Comparison of ENCODE assay signal across 29 mouse cellular contexts in genomic region chr9:65223927-65224326, GRCm38 (mm10). TPM values are rescaled to one million over a fixed set of nuclear protein-coding genes. Genes with fewer than 3 reads are reported as not detected.
"Had no signal": no experiment of that assay in that cellular context is flagged by ENCODE, and none has a peak within 500 bp of the region (broad histone marks: within the 10 kb centered on the region; RNA-seq: fewer than 3 reads in every experiment).

No protein-coding gene starts in this region.

- ATAC-seq: inflammation-experienced regulatory T-cells, adult 6 months; intestine, embryonic 15.5 days; intestine, postnatal 0 days; liver, embryonic 12.5 days had no signal

- H3K27me3 ChIP-seq: heart, embryonic 13.5 days; heart, embryonic 15.5 days; hindbrain, embryonic 13.5 days; hindbrain, embryonic 15.5 days; intestine, embryonic 15.5 days; kidney, embryonic 15.5 days; limb, embryonic 13.5 days; limb, embryonic 15.5 days; liver, embryonic 12.5 days had no signal

- H3K4me2 ChIP-seq: heart, embryonic 11.5 days; heart, embryonic 13.5 days; heart, embryonic 15.5 days; hindbrain, embryonic 13.5 days; hindbrain, embryonic 15.5 days; intestine, embryonic 15.5 days; kidney, embryonic 15.5 days; limb, embryonic 13.5 days; limb, embryonic 15.5 days; liver, embryonic 12.5 days had no signal

- H3K4me1 ChIP-seq: heart, embryonic 13.5 days; heart, embryonic 15.5 days; hindbrain, embryonic 13.5 days; hindbrain, embryonic 15.5 days; intestine, embryonic 15.5 days; kidney, embryonic 15.5 days; limb, embryonic 13.5 days; limb, embryonic 15.5 days had no signal

- H3K9me3 ChIP-seq: heart, embryonic 13.5 days; heart, embryonic 15.5 days; hindbrain, embryonic 13.5 days; hindbrain, embryonic 15.5 days; intestine, embryonic 15.5 days; kidney, embryonic 15.5 days; limb, embryonic 13.5 days; limb, embryonic 15.5 days; liver, embryonic 12.5 days had no signal

- H3K4me3 ChIP-seq: heart, embryonic 13.5 days; heart, embryonic 15.5 days; hindbrain, embryonic 13.5 days; hindbrain, embryonic 15.5 days; intestine, embryonic 15.5 days; kidney, embryonic 15.5 days; limb, embryonic 13.5 days; limb, embryonic 15.5 days; liver, embryonic 12.5 days had no signal

- DNase-seq: gastrocnemius, postnatal 14 days; gastrocnemius, postnatal 36 days; heart, adult 18-20 months; heart, postnatal 14 days; heart, postnatal 36 days; kidney, adult 18-20 months; kidney, adult 9 months; kidney, postnatal 14 days; kidney, postnatal 36 days; layer of hippocampus, adult 9-11 months; layer of hippocampus, postnatal 36 days; left cerebral cortex, postnatal 4 days had no signal

- H3K9ac ChIP-seq: heart, embryonic 13.5 days; heart, embryonic 15.5 days; hindbrain, embryonic 13.5 days; hindbrain, embryonic 15.5 days; intestine, embryonic 15.5 days; kidney, embryonic 15.5 days; limb, embryonic 13.5 days; limb, embryonic 15.5 days; liver, embryonic 12.5 days; liver, embryonic 14.5 days had no signal

- H3K36me3 ChIP-seq: heart, embryonic 15.5 days; hindbrain, embryonic 13.5 days; intestine, embryonic 15.5 days; limb, embryonic 15.5 days had no signal

- H3K27ac ChIP-seq: heart, embryonic 13.5 days; heart, embryonic 15.5 days; hindbrain, embryonic 13.5 days; hindbrain, embryonic 15.5 days; intestine, embryonic 15.5 days; kidney, embryonic 15.5 days; kidney, postnatal 0 days; limb, embryonic 13.5 days; limb, embryonic 15.5 days; liver, embryonic 12.5 days; liver, embryonic 14.5 days had no signal

RNA-seq across cellular contexts. Expression of gene Cilp, which starts 41.1 kb away (rescaled TPM):
- total RNA-seq: hematopoietic stem cell, adult 5-6 weeks; layer of hippocampus, adult 18-20 months; layer of hippocampus, postnatal 36 days; left cerebral cortex, adult 18-20 months; left cerebral cortex, postnatal 4 days had no signal
- polyA plus RNA-seq: heart, embryonic 13.5 days; inflammation-experienced regulatory T-cells, adult 6 months had no signal
